Mouse (Mus musculus): ENCODE data around the gene Ccl17.
"Not testable (repeated sequence)": the region's sequence is repeated elsewhere in the genome, so short reads cannot be mapped to it uniquely, and the experiment has no call there.

The Ccl17 gene

DNA sequence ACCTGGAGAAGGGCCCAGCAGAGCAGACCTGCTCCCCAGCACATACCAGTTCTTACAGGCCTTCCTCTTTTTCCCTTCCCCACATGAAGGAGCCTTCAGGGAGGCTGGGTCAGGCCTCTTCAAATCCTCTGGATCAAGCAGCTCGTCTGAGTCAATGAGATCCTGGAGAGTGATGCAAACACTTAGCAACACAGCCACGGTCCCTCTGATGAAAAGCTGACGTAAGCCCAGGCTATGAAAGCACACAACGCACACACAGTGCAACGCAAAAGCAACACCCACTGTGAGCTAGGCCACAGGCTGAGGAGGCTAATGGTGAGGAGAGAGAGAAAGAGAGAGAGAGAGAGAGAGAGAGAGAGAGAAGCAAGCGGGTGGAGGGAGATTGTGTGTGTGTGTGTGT is 14.9 kb downstream of the Ccl17 start:
- in situ Hi-C loops (cut with MboI, MseI), result no loop called here

DNA sequence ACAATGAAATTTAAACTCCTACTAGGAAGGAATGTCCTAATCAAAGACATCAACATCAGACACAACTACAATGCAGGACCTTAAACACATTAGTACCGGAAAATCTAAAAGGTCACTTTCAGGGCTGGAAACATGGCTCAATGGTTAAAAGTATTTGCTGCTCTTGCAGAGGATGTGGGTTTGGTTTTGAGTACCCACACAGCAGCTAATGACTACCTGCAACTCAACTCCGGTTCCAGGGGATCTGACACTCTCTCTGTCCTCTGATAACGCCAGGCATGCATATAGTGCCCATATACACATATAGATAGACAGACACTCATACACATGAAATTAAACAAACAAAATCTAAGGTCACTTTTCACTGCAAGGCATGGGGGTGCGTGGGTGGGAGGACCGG is 16.0 kb downstream of the Ccl17 start:
- in situ Hi-C loops (cut with MboI, MseI), result no loop called here

DNA sequence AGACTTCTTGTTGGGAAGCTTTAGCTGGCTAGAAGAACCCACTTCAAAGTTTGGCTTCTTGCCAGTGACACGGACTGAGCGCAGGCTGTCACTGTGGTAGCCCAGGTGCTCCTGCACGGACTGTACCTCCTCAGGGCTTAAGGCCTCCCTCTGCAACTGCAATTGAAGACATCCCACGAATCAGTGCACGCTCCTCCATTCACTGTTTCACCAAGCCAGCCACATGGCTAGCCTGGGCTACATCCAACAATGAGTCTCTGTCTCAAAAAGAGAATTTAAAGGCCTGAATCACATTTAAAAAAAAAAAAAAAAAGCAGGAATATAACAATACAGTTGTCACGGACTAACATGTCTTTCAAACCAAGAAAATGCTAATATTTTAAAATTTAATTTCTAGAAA is 18.0 kb downstream of the Ccl17 start:
- in situ Hi-C loops (cut with MboI, MseI), result no loop called here

DNA sequence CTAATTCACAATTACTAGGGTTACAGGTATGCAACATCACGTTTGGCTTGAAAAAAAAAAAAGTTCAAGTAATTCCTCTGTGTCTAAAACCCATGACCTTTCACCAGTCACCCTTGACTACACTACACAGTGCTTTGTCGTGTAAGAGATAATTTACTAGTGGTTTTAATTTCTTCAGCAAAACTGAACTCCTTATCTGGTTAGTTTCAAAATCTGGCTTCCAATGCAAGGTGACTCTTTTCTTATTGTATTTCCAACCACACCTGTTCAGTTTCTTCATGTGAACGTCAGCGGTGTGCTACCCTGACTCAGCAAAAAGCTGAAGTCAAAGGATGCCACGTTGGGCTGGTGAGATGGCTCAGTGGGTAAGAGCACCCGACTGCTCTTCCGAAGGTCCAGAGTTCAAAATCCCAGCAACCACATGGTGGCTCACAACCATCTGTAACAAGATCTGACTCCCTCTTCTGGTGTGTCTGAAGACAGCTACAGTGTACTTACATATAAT is 23.7 kb downstream of the Ccl17 start:
- in situ Hi-C loops (cut with MboI, MseI), result not testable (repeated sequence)

DNA sequence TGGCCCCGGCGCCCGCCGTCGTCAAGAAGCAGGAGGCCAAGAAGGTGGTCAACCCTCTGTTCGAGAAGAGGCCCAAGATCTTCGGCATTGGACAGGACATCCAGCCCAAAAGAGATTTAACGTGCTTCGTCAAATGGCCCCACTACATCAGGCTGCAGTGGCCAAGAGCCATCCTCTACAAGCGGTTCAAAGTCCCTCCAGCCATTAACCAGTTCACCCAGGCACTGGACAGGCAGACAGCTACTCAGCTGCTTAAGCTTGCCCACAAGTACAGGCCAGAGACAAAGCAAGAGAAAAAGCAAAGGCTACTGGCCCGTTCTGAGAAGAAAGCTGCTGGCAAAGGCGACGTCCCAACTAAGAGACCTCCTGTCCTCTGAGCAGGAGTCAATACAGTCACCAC is 25.5 kb downstream of the Ccl17 start:
- in situ Hi-C loops (cut with MboI, MseI), result not testable (repeated sequence)

DNA sequence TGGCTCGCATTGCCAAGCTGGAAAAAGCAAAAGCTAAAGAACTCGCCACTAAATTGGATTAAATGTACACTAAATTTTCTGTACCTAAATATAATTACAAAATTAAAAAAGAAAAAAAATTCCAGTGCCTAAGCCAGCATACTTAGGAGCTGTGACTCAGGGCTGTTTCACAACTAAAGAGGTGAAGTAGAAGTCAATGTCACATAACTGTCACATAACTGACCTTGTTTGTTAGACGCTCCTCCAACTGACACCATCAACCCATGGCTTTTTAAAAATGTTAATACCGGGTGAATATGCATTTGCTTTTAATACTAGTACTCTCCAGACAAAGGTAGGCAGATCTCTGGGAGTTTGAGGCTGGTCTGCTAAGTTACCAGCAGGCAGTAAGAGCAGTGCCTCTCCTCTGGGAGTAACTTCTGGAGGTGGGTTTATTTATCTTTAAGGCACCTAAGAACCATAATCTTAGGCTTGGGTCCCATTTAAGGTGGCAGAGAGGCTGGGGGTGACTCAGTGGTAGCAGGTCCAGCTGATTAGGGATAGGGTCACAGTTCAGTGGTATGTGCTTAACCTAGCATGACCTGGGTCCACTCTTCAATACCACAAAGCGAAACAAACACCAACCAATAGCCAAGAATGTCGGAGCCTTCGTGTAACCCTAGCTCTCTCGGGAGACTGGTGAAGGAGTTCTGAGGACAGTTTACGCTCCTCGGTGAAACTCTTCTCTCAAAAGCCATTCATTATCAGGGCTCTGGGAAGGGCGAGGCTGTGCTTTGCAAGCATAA is 26.4 kb downstream of the Ccl17 start:
- in situ Hi-C loops (cut with MboI, MseI), result no loop called here

DNA sequence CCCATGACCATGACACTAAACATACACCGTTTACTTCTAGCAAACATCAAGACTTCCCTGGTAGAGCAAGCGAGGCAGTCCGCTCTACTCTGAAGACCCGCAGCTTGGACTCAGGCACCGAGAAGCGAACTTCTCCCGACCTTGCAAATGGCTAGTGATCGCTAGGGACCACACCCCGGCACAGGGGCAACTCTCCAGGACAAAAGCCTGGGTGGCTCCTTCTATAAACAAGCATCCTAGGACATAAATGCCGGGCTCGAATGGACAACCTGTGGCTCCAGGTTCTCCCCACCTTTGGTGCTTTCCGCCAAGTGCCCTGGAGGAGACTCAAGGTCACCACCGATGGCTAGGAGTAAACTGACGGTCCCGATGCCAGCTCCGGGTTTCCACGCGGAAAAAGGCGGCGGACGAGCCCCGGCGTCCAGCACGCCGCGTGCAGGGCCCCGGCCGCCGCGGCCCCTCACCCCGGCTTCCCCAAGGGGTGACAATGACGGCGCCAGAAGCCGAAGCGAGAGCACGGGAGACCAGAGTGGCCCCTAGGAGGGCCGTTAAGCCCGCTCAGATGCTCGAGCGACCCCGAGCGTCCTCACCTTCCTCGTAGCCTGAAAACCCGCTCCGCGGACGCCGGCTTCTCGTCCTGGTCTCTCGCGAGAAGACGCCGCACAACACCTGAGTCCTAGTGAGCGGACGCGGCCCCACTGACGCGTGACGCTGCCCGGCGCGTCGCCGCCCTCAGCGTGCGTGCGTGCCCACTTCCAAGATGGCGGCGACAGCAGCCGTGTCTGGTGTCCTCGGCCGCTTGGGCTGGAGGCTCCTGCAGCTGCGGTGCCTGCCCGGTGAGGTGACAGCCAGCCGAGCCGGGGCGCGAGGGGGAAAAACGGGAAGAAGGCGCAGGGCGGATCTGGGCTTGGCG is 27.7 kb downstream of the Ccl17 start, which contains the start of the genes Coq9 and Ciapin1:
Gene Coq9 (plus strand): TSS at position 660 of the 913 bp plus-strand sequence.
Gene Ciapin1 (minus strand): TSS at position 697 of the 913 bp plus-strand sequence.
- in situ Hi-C loops (cut with MboI, MseI), result no loop called here

DNA sequence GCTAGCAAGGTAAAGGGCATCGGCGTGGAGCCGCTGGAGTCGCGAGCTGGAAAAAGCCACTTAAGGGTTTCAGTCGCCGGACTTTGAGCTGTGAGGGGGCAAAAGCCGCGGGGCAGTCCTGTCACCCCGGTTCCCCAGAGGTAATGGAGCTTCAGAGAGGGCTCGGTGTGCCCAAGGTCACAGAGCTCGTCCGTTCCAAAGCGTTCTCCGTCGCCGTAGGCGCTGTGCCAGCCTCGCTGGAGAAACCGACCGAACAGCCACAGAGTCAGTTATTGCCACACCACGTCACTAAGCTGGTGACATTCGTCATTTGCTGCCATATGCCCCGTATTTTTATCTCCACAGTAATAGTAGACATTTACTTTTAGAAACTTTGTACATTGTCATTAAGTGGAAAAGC is 28.3 kb downstream of the Ccl17 start:
- in situ Hi-C loops (cut with MboI, MseI), result no loop called here

DNA sequence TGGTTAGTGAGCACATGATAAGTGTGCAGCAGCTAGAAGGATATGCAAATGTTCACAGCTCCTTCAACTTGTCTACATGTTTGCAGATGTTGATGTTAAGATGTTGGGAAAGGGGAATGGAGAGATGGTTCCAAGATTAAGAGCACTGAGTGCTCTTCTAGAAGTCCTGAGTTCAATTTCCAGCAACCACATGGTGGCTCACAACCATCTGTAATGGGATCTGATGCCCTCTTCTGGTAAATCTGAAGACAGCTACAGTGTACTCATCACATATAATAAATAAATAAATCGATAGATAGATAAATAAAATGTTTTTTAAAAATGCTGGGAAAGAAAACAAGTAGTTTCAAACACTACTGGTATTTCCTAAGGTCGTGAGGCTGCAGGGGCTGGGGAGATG is 30.9 kb downstream of the Ccl17 start:
- in situ Hi-C loops (cut with MboI, MseI), result no loop called here

DNA sequence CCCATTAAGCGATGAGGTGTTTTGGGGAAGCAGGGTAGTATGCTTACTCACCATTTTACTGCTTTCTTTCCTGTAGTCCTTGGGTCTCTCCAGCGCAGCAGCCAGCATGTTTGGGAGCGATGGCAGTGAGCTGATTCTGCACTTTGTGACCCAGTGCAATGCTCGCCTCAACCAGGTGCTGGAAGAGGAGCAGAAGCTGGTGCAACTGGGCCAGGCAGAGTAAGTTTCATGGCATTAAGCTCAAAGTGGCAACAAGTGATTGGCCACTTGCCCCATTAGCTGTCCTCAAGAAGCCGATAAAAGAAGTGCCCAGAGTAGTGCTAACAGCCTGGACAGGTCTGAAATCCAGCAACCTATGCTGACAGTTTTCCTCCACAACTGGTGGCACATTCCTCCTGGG is 39.8 kb downstream of the Ccl17 start:
- in situ Hi-C loops (cut with MboI, MseI), result no loop called here

DNA sequence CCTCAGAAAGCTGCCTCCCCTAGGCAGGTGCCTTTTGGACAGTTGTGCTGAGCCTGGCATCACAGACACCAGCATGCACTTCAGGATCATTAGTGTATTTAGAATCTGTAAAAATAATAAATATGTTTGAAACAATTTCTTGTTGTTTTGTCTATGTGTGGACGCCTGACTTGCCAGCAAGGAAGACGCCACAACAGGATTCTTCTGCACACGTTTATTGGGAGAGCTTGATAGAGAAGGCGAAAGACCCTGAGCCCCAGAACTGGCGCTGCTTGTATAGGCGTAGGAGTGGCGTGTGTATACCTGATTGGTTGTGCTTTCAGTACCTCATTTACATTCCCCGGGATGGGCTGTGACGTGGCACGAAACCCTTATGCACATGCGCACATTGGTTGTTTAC is 44.5 kb downstream of the Ccl17 start:
- in situ Hi-C loops (cut with MboI, MseI), result not testable (repeated sequence)

DNA sequence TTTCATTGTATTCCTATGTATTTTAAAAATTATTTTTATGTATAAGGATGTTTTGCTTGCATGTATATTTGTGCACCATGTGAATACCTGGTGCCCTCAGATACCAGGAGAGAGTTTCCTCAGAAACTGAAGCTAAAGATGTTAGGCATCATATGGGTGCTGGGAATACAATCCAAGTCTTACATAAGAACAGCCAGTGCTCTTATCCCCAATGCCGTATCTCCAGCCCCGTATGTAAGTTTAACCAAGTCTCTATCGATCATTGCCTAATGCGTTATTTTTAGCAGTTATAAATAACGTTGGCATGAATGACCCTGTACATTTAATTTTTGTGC is 46.7 kb downstream of the Ccl17 start:
- in situ Hi-C loops (cut with MboI, MseI), result no loop called here

DNA sequence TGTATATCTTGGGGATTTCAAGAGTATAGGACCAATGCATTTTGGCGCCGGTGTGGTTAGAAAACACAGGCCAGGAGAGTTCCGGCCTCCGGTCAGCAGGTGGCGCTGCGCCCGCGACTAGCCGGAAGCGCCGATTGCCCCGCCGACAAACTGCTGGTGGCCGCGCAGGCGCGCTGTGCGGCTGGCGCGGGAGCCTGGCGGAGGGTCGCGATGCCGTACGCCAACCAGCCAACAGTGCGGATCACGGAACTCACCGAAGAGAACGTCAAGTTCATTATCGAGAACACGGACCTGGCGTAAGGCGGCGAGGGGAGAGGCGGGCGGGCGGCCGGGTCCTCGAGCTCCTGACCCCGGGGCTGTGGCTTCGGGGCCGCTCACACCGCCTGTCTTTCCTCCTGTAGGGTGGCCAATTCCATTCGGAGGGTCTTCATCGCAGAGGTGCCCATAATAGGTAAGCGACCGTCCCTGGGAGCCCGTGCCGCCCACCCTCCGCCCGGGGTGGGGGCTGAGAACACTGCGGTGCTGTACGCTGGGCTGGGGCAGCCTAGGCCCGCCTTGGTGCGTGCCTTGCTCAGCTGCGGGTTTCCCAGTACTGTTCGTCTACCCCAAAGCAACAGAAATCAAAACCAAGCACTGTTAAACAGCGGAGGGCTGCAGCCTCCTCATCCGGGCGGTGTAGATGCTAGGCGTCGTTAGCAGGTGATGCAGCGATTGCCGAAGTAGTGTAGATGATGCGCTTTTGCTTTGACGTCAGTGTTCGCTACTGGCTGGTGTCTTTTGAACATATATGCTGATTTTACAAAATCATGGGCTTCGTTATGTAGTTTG is 47.3 kb downstream of the Ccl17 start, which contains the start of gene Polr2c:
Gene Polr2c (plus strand): TSS at position 105 of the 828 bp plus-strand sequence.
- in situ Hi-C loops (cut with MboI, MseI), result no loop called here

DNA sequence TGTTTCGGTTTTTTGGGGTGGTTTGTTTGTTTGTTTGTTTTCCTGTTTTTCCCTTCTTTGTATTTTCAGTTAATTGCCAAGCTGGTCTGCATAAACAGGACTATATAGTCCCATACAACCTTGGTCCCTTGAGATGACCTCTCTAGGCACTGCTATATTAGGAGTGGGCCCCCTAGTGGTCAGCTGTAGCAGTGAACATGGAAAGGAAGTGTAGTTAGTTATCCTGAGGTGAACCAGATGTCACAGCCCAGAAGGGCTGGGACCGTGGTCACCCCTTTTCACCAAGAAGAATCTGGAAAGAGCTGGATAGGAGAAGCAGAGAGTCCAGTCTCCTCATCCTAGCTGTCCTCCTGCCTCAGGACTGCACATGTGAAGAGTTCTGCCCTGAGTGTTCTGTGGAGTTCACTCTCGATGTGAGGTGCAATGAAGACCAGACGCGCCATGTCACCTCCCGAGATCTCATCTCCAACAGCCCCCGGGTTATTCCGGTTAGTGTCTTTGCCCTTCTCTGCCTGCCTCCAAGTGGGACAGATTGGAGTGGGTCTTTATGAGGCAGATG is 51.2 kb downstream of the Ccl17 start:
- in situ Hi-C loops (cut with MboI, MseI), result no loop called here

Data from regulatory T cell (primary cell).